Mouse (Mus musculus): ENCODE results near the gene Xlr5a. TPM values are rescaled to one million over a fixed set of nuclear protein-coding genes. Genes with fewer than 3 reads are reported as not detected.
"Not testable (repeated sequence)": the region's sequence is repeated elsewhere in the genome, so short reads cannot be mapped to it uniquely, and the experiment has no call there.

Gene Xlr5a
- total and polyA plus RNA-seq, 3 experiments: 0.20 TPM; not detected in 2

- H3K36me3 ChIP-seq (replicated peaks in 1 of 2; ENCODE audit: control insufficient read depth in 1 of 2, insufficient read depth in 1 of 2, low read length in 1 of 2); H3K4me1 ChIP-seq (ENCODE audit: control insufficient read depth in 1 of 2, insufficient read depth in 2 of 2); DNase-seq (ENCODE audit: extremely low read depth); H3K4me3 ChIP-seq (replicated peaks in 1 of 3; ENCODE audit: low read depth in 2 of 3, low read length in 2 of 3, poor library complexity in 1 of 3); H3K79me2 ChIP-seq (replicated peaks; ENCODE audit: control insufficient read depth, extremely low read depth, insufficient read depth, poor library complexity, severe bottlenecking); H3K9ac ChIP-seq (ENCODE audit: insufficient read depth, low read depth); in situ Hi-C loops (cut with MboI; ENCODE audit: low pct_ligation_motif_present, low pct_unique_long_range_greater_than_20kb, low sequenced_read_pairs); H3K27ac ChIP-seq (ENCODE audit: insufficient read depth, low read depth); dilution Hi-C loops (cut with MboI; ENCODE audit: extremely low pct_ligation_motif_present, extremely low pct_unique_long_range_greater_than_20kb, low sequenced_read_pairs); H3K27me3 ChIP-seq (replicated peaks); H3K9me3 ChIP-seq (replicated peaks; ENCODE audit: low read length); H3K4me2 ChIP-seq (ENCODE audit: insufficient read depth, low read depth, poor library complexity, severe bottlenecking): not testable (repeated sequence)
- peak; percentile 22; the same call in 1 of the 2 replicates for TF ChIP-seq POLR2A (IDR thresholded peaks at IDR 0.05; ENCODE audit: low read depth, low read length)
- TF ChIP-seq NRF1 (IDR thresholded peaks at IDR 0.05; ENCODE audit: low read depth, low read length): peak; percentile 77
Measured at GRCm38 (mm10) chrX:73265270-73265669, 27.5 kb downstream of the Xlr5a start, which contains the start of gene Xlr3c. Gene Xlr3c (minus strand): TSS chrX:73265390.

- H3K36me3 ChIP-seq (replicated peaks in 1 of 2; ENCODE audit: control insufficient read depth in 1 of 2, insufficient read depth in 1 of 2, low read length in 1 of 2); H3K4me3 ChIP-seq (replicated peaks in 1 of 3; ENCODE audit: low read depth in 2 of 3, low read length in 2 of 3, poor library complexity in 1 of 3); H3K27me3 ChIP-seq (replicated peaks); DNase-seq (ENCODE audit: extremely low read depth); dilution Hi-C loops (cut with MboI; ENCODE audit: extremely low pct_ligation_motif_present, extremely low pct_unique_long_range_greater_than_20kb, low sequenced_read_pairs); H3K4me2 ChIP-seq (ENCODE audit: insufficient read depth, low read depth, poor library complexity, severe bottlenecking); H3K9ac ChIP-seq (ENCODE audit: insufficient read depth, low read depth); H3K4me1 ChIP-seq (ENCODE audit: control insufficient read depth in 1 of 2, insufficient read depth in 2 of 2); H3K9me3 ChIP-seq (replicated peaks; ENCODE audit: low read length); H3K27ac ChIP-seq (ENCODE audit: insufficient read depth, low read depth); H3K79me2 ChIP-seq (replicated peaks; ENCODE audit: control insufficient read depth, extremely low read depth, insufficient read depth, poor library complexity, severe bottlenecking); in situ Hi-C loops (cut with MboI; ENCODE audit: low pct_ligation_motif_present, low pct_unique_long_range_greater_than_20kb, low sequenced_read_pairs): not testable (repeated sequence)
Measured at GRCm38 (mm10) chrX:73262428-73262827, 30.3 kb downstream of the Xlr5a start.

GRCm38 (mm10) chrX:73242821-73243325 lies 49.9 kb downstream of the Xlr5a start, which contains the start of gene Xlr4c:
Gene Xlr4c (minus strand): TSS chrX:73243130.
- DNase-seq (ENCODE audit: extremely low read depth); dilution Hi-C loops (cut with MboI; ENCODE audit: extremely low pct_ligation_motif_present, extremely low pct_unique_long_range_greater_than_20kb, low sequenced_read_pairs); H3K36me3 ChIP-seq (replicated peaks in 1 of 2; ENCODE audit: control insufficient read depth in 1 of 2, insufficient read depth in 1 of 2, low read length in 1 of 2); H3K27me3 ChIP-seq (replicated peaks); H3K4me1 ChIP-seq (ENCODE audit: control insufficient read depth in 1 of 2, insufficient read depth in 2 of 2); H3K79me2 ChIP-seq (replicated peaks; ENCODE audit: control insufficient read depth, extremely low read depth, insufficient read depth, poor library complexity, severe bottlenecking); H3K9me3 ChIP-seq (replicated peaks; ENCODE audit: low read length); H3K27ac ChIP-seq (ENCODE audit: insufficient read depth, low read depth): not testable (repeated sequence)
- H3K9ac ChIP-seq (ENCODE audit: insufficient read depth, low read depth): peak within 1 kb of the TSS; percentile 33; the same call in 1 of the 2 replicates
- in situ Hi-C loops (cut with MboI; ENCODE audit: low pct_ligation_motif_present, low pct_unique_long_range_greater_than_20kb, low sequenced_read_pairs): loop anchor here (25.0 kb wide), 1 partner anchor 169 kb away; the partner anchor contains the start of gene Zfp92
- peak within 1 kb of the TSS; percentile 38 to 61 (median 40) for H3K4me3 ChIP-seq (replicated peaks in 1 of 3; ENCODE audit: low read depth in 2 of 3, low read length in 2 of 3, poor library complexity in 1 of 3)
- H3K4me2 ChIP-seq (ENCODE audit: insufficient read depth, low read depth, poor library complexity, severe bottlenecking): peak within 1 kb of the TSS; percentile 4; the same call in 1 of the 2 replicates
- TF ChIP-seq NRF1 (IDR thresholded peaks at IDR 0.05; ENCODE audit: low read depth, low read length) (peak; percentile 58), POLR2A (IDR thresholded peaks at IDR 0.05; ENCODE audit: low read depth, low read length) (peak; percentile 38)

- in situ Hi-C loops (cut with MboI; ENCODE audit: low pct_ligation_motif_present, low pct_unique_long_range_greater_than_20kb, low sequenced_read_pairs) (loop anchor here (25.0 kb wide), 1 partner anchor 183 kb away; the partner anchor contains the start of gene Zfp92), dilution Hi-C loops (cut with MboI; ENCODE audit: extremely low pct_ligation_motif_present, extremely low pct_unique_long_range_greater_than_20kb, low sequenced_read_pairs) (no loop called here)
- Histone ChIP-seq H3K79me2 (replicated peaks; ENCODE audit: control insufficient read depth, extremely low read depth, insufficient read depth, poor library complexity, severe bottlenecking) (no peaks in the 10 kb centered on the region), H3K4me3 (replicated peaks in 1 of 3; ENCODE audit: low read depth in 2 of 3, low read length in 2 of 3, poor library complexity in 1 of 3) (peak overlapping the region; percentile 48 to 87 (median 70)), H3K27me3 (replicated peaks) (no peaks in the 10 kb centered on the region), H3K36me3 (replicated peaks in 1 of 2; ENCODE audit: control insufficient read depth in 1 of 2, insufficient read depth in 1 of 2, low read length in 1 of 2) (no peaks in the 10 kb centered on the region), H3K4me2 (ENCODE audit: insufficient read depth, low read depth, poor library complexity, severe bottlenecking) (peak overlapping the region; percentile 87), H3K27ac (ENCODE audit: insufficient read depth, low read depth) (no peak overlapping the region), H3K9me3 (replicated peaks; ENCODE audit: low read length) (no peaks in the 10 kb centered on the region), H3K4me1 (ENCODE audit: control insufficient read depth in 1 of 2, insufficient read depth in 2 of 2) (no peaks in the 10 kb centered on the region), H3K9ac (ENCODE audit: insufficient read depth, low read depth) (peak overlapping the region; percentile 68)
- TF ChIP-seq ZKSCAN1 (IDR thresholded peaks at IDR 0.05; ENCODE audit: borderline replicate concordance, low read depth, low read length) (no peak), ZNF384 (IDR thresholded peaks at IDR 0.05; ENCODE audit: low read depth, low read length) (no peak), MEF2A (IDR thresholded peaks at IDR 0.05; ENCODE audit: borderline replicate concordance, low read depth, low read length) (no peak), PAX5 (IDR thresholded peaks at IDR 0.05; ENCODE audit: low read length) (no peak), CTCF (conservative IDR thresholded peaks at IDR 0.05 in 1 of 2, IDR thresholded peaks at IDR 0.05 in 1 of 2; ENCODE audit: low read depth in 2 of 2, low read length in 2 of 2) (no peak), KAT2A (IDR thresholded peaks at IDR 0.05; ENCODE audit: insufficient replicate concordance, low read length) (no peak), UBTF (IDR thresholded peaks at IDR 0.05; ENCODE audit: low read depth, low read length) (no peak), JUND (conservative IDR thresholded peaks at IDR 0.05; ENCODE audit: low read depth, low read length) (no peak), NELFE (IDR thresholded peaks at IDR 0.05; ENCODE audit: low read depth, low read length) (no peak), ELF1 (IDR thresholded peaks at IDR 0.05; ENCODE audit: low read depth, low read length) (no peak), USF1 (IDR thresholded peaks at IDR 0.05; ENCODE audit: low read depth, low read length) (no peak), IRF4 (IDR thresholded peaks at IDR 0.05; ENCODE audit: low read depth, low read length) (no peak), BHLHE40 (IDR thresholded peaks at IDR 0.05; ENCODE audit: low read depth, low read length) (no peak), ZMIZ1 (IDR thresholded peaks at IDR 0.05; ENCODE audit: low read depth, low read length) (no peak)
- no peak for DNase-seq (ENCODE audit: extremely low read depth)
Measured at GRCm38 (mm10) chrX:73229288-73229687, 63.5 kb downstream of the Xlr5a start.

All from CH12.LX (cell line).